In genomic region chr13:23585442-23586098, GRCm38 (mm10) we compare ENCODE assay signal across 8 mouse cellular contexts. TPM values are rescaled to one million over a fixed set of nuclear protein-coding genes. Genes with fewer than 3 reads are reported as not detected.
DNase-seq lines count a peak whose midpoint lies in the region; ATAC-seq lines count a peak whose summit lies in the region.
"Not testable (repeated sequence)": the region's sequence is repeated elsewhere in the genome, so short reads cannot be mapped to it uniquely, and the experiment has no call there.

No protein-coding gene starts in this region.

- not testable (repeated sequence) for H3K27me3 ChIP-seq in hindbrain, embryonic 13.5 days

- peak overlapping the region; percentile 80 for H3K9ac ChIP-seq in hindbrain, embryonic 13.5 days

- H3K4me2 ChIP-seq in hindbrain, embryonic 13.5 days = peak overlapping the region; percentile 82

- peak; percentile 92 for DNase-seq in MN1 (ENCODE audit: low spot score)
- DNase-seq in cerebellum, postnatal 10 days = peak; percentile 68 to 78
- peak; percentile 60 to 65 for DNase-seq in frontal cortex, postnatal 10 days (ENCODE audit: low spot score in 2 of 2)
- peak; percentile 61 to 89 for DNase-seq in layer of hippocampus, postnatal 14 days (ENCODE audit: low spot score in 2 of 2)
- peak; percentile 80 for DNase-seq in lung, postnatal 10 days
- DNase-seq in ovary, postnatal 14 days (ENCODE audit: low spot score) = peak; percentile 51
- peak; percentile 76 to 80 for DNase-seq in thymus, postnatal 10 days (ENCODE audit: low spot score in 2 of 2)

- H3K4me1 ChIP-seq in hindbrain, embryonic 13.5 days (replicated peaks) = peaks cover 32% of the 10 kb centered on the region

- peak overlapping the region; percentile 47 for H3K4me3 ChIP-seq in hindbrain, embryonic 13.5 days

- peak; percentile 90 for ATAC-seq in hindbrain, embryonic 13.5 days (ENCODE audit: low FRiP score)

- peak overlapping the region; percentile 95 for H3K27ac ChIP-seq in hindbrain, embryonic 13.5 days

- not testable (repeated sequence) for H3K9me3 ChIP-seq in hindbrain, embryonic 13.5 days

- H3K36me3 ChIP-seq in hindbrain, embryonic 13.5 days = not testable (repeated sequence)

- WGBS in hindbrain, embryonic 13.5 days = under 1% methylated on average over 33 of the region's 36 CpGs

RNA-seq across cellular contexts. Expression of gene Hist1h4d, which starts 4.2 kb away (rescaled TPM):
- polyA plus RNA-seq in hindbrain, embryonic 13.5 days (2015; fragmentation: Nextera tagmentation; extraction: Ambion mirVana) = 50.0 and 52.6 TPM in 2 replicates
- 100 to 1,000 TPM; 128 to 149 TPM for total RNA-seq in layer of hippocampus, postnatal 14 days (2021)

RNA-seq across cellular contexts. Expression of gene Hist1h3d, which starts 10.0 kb away (rescaled TPM):
- polyA plus RNA-seq in hindbrain, embryonic 13.5 days (2015; fragmentation: Nextera tagmentation; extraction: Ambion mirVana) = 1.6 and 2.7 TPM in 2 replicates
- total RNA-seq in layer of hippocampus, postnatal 14 days (2021) = 10 to 100 TPM; 11.1 to 12.1 TPM

RNA-seq across cellular contexts. Expression of gene Hist1h2ad, which starts 11.4 kb away (rescaled TPM):
- 0.61 and 2.7 TPM in 2 replicates for polyA plus RNA-seq in hindbrain, embryonic 13.5 days (2015; fragmentation: Nextera tagmentation; extraction: Ambion mirVana)
- 1 to 10 TPM; 1.1 to 9.9 TPM for total RNA-seq in layer of hippocampus, postnatal 14 days (2021)

RNA-seq across cellular contexts. Expression of gene Hist1h2bf, which starts 11.6 kb away (rescaled TPM):
- polyA plus RNA-seq in hindbrain, embryonic 13.5 days (2015; fragmentation: Nextera tagmentation; extraction: Ambion mirVana) = 1.2 and 3.0 TPM in 2 replicates
- 10 to 100 TPM; 32.6 to 42.1 TPM for total RNA-seq in layer of hippocampus, postnatal 14 days (2021)

RNA-seq across cellular contexts. Expression of gene Hist1h2bg, which starts 14.4 kb away (rescaled TPM):
- 2.8 TPM in 2 replicates for polyA plus RNA-seq in hindbrain, embryonic 13.5 days (2015; fragmentation: Nextera tagmentation; extraction: Ambion mirVana)
- total RNA-seq in layer of hippocampus, postnatal 14 days (2021) = 10 to 100 TPM; 93.3 to 96.2 TPM

Comparison
In these comparisons a context has a peak if more than half of its experiments do, and no peak if none do; other contexts are left out.
1. Peak in every context shown above with its lines: DNase-seq, ATAC-seq, H3K4me3 ChIP-seq and H3K27ac ChIP-seq.